Mouse (Mus musculus) midbrain, embryonic 14.5 days (tissue): ENCODE data around the gene Eya3. TPM values are rescaled to one million over a fixed set of nuclear protein-coding genes. Genes with fewer than 3 reads are reported as not detected.

Source experiments
- ATAC-seq: fragments of 200-750 bp; cut with Nextera tagmentation; 2 replicates; pipeline ENCODE4 v1.8.0; 2017; ENCODE audit warnings: moderate number of reproducible peaks, moderate library complexity; ENCODE audit not compliant: low FRiP score, low TSS enrichment
- DNase-seq: peaks from one replicate; pipeline ENCODE4 v3.0.0-alpha.2; 2015
- H3K27ac ChIP-seq: fragments of 300-500 bp; sonication (generic); replicated peaks from 2 replicates; pipeline ENCODE4 v1.5.1; 2014; ENCODE audit warnings: mild to moderate bottlenecking, low read depth, low read length, moderate library complexity
- H3K27me3 ChIP-seq: fragments of 300-500 bp; sonication (generic); 2 replicates; pipeline ENCODE4 v1.6.1; 2014; ENCODE audit warnings: low read length, control low read depth, mixed read lengths; ENCODE audit not compliant: control insufficient read depth, insufficient read depth
- H3K36me3 ChIP-seq: fragments of 300-500 bp; sonication (generic); 2 replicates; pipeline ENCODE4 v1.6.1; 2014; ENCODE audit warnings: low read length, control low read depth; ENCODE audit not compliant: control insufficient read depth, insufficient read depth
- H3K4me1 ChIP-seq: fragments of 300-500 bp; sonication (generic); 2 replicates; pipeline ENCODE4 v1.6.1; 2014; ENCODE audit warnings: mild to moderate bottlenecking, antibody characterized with exemption, low read length, control low read depth; ENCODE audit not compliant: control insufficient read depth, insufficient read depth
- H3K4me2 ChIP-seq: fragments of 300-500 bp; sonication (generic); 2 replicates; pipeline ENCODE4 v1.6.1; 2014; ENCODE audit warnings: mild to moderate bottlenecking, low read length, moderate library complexity
- H3K4me3 ChIP-seq: fragments of 300-500 bp; sonication (generic); replicated peaks from 2 replicates; pipeline ENCODE4 v1.5.1; 2014; ENCODE audit warnings: low read depth, low read length
- H3K9ac ChIP-seq: fragments of 300-500 bp; sonication (generic); replicated peaks from 2 replicates; pipeline ENCODE4 v1.6.1; 2014; ENCODE audit warnings: mild to moderate bottlenecking, low read length, moderate library complexity
- H3K9me3 ChIP-seq: fragments of 300-500 bp; sonication (generic); 2 replicates; pipeline ENCODE4 v1.6.1; 2016; ENCODE audit warnings: low read length, control low read depth, mixed read lengths; ENCODE audit not compliant: control insufficient read depth
- WGBS: fragments of 180-500 bp; shearing (Covaris S2); extraction: QIAGEN DNeasy Blood & Tissue Kit; methylation state at CpG from one replicate; pipeline ENCODE4 v1.1.7; 2014; 5-methylcytosine and 5-hydroxymethylcytosine counted together
- polyA plus RNA-seq: library from polyadenylated mRNA; unstranded; fragments of >200 nt; fragmentation: Nextera tagmentation; extraction: Ambion mirVana; gene quantifications from 2 replicates; pipeline ENCODE4 v1.2.1, GENCODE M21; 2014

Gene Eya3
- polyA plus RNA-seq, 1 experiment from 2014 or later: 15.7 TPM

GRCm38 (mm10) chr4:132605816-132606215 is 33.0 kb upstream of the Eya3 start:
- Histone ChIP-seq H3K4me3 (no peak overlapping the region), H3K27me3 (no peaks in the 10 kb centered on the region), H3K4me1 (no peaks in the 10 kb centered on the region), H3K4me2 (no peak overlapping the region), H3K36me3 (no peaks in the 10 kb centered on the region), H3K9me3 (no peaks in the 10 kb centered on the region), H3K27ac (no peak overlapping the region), H3K9ac (no peak overlapping the region)
- DNase-seq: no peak
- ATAC-seq: no peak
- WGBS: 85% methylated on average over 5 of the region's 5 CpGs

- no peak overlapping the region for H3K4me2 ChIP-seq
- no peaks in the 10 kb centered on the region for H3K4me1 ChIP-seq
- H3K27me3 ChIP-seq: no peaks in the 10 kb centered on the region
- ATAC-seq (no peak), DNase-seq (no peak)
- H3K4me3 ChIP-seq: no peak overlapping the region
- H3K9ac ChIP-seq: no peak overlapping the region
- no peaks in the 10 kb centered on the region for H3K9me3 ChIP-seq
- 56% methylated on average over 4 of the region's 4 CpGs for WGBS
- no peaks in the 10 kb centered on the region for H3K36me3 ChIP-seq
- no peak overlapping the region for H3K27ac ChIP-seq
These were observed 30.6 kb upstream of the Eya3 start for GRCm38 (mm10) chr4:132608147-132608546.

- H3K27me3 ChIP-seq: no peaks in the 10 kb centered on the region
- H3K9ac ChIP-seq: no peak overlapping the region
- 85% methylated on average over 3 of the region's 3 CpGs for WGBS
- DNase-seq (no peak), ATAC-seq (no peak)
- no peak overlapping the region for H3K4me2 ChIP-seq
- no peaks in the 10 kb centered on the region for H3K4me1 ChIP-seq
- H3K4me3 ChIP-seq: no peak overlapping the region
- H3K36me3 ChIP-seq: no peaks in the 10 kb centered on the region
- no peak overlapping the region for H3K27ac ChIP-seq
- H3K9me3 ChIP-seq: no peaks in the 10 kb centered on the region
These were observed 28.3 kb upstream of the Eya3 start for GRCm38 (mm10) chr4:132610301-132610984.

DNA sequence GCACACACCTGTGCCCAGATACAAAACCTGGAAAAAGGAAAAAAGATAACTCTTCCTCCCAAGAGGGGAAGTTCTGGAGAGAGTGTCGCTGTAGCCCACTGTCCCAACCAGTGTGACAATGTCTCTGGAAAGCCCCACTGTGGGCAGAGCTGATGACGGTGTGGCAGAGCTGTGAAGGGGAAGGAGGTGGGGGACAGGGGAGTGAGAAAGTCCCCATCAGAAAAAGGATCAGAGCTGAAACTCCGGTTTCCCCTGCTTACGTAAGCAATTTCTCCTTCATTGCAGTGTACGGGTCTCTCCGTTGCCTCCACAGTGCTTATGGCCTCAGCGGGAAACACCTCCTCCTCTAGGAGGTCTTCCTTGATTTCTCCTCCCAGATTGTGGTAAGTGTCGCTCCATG is 27.5 kb upstream of the Eya3 start:
- ATAC-seq (no peak), DNase-seq (no peak)
- Histone ChIP-seq H3K4me1 (no peaks in the 10 kb centered on the region), H3K9me3 (no peaks in the 10 kb centered on the region), H3K4me2 (no peak overlapping the region), H3K9ac (no peak overlapping the region), H3K36me3 (no peaks in the 10 kb centered on the region), H3K4me3 (no peak overlapping the region), H3K27me3 (no peaks in the 10 kb centered on the region), H3K27ac (no peak overlapping the region)
- WGBS: 85% methylated on average over 8 of the region's 8 CpGs

- H3K36me3 ChIP-seq: no peaks in the 10 kb centered on the region
- ATAC-seq: no peak
- H3K4me3 ChIP-seq: no peak overlapping the region
- no peak overlapping the region for H3K9ac ChIP-seq
- H3K27me3 ChIP-seq: no peaks in the 10 kb centered on the region
- no peaks in the 10 kb centered on the region for H3K9me3 ChIP-seq
- H3K27ac ChIP-seq: no peak overlapping the region
- H3K4me2 ChIP-seq: no peak overlapping the region
- no peak for DNase-seq
- H3K4me1 ChIP-seq: no peaks in the 10 kb centered on the region
- 90% methylated on average over 6 of the region's 6 CpGs for WGBS
These were observed 20.9 kb upstream of the Eya3 start for GRCm38 (mm10) chr4:132617873-132618272.

GRCm38 (mm10) chr4:132618850-132619375 is 19.9 kb upstream of the Eya3 start:
- no peak overlapping the region for H3K9ac ChIP-seq
- no peaks in the 10 kb centered on the region for H3K9me3 ChIP-seq
- no peaks in the 10 kb centered on the region for H3K36me3 ChIP-seq
- H3K27ac ChIP-seq: no peak overlapping the region
- no peak for ATAC-seq
- no peaks in the 10 kb centered on the region for H3K27me3 ChIP-seq
- no peak overlapping the region for H3K4me3 ChIP-seq
- H3K4me2 ChIP-seq: no peak overlapping the region
- no peak for DNase-seq
- 93% methylated on average over 10 of the region's 10 CpGs for WGBS
- H3K4me1 ChIP-seq: no peaks in the 10 kb centered on the region

GRCm38 (mm10) chr4:132620134-132620533 is 18.7 kb upstream of the Eya3 start:
- H3K36me3 ChIP-seq: no peaks in the 10 kb centered on the region
- H3K9ac ChIP-seq: no peak overlapping the region
- H3K27ac ChIP-seq: no peak overlapping the region
- H3K4me3 ChIP-seq: no peak overlapping the region
- no peaks in the 10 kb centered on the region for H3K9me3 ChIP-seq
- no peak overlapping the region for H3K4me2 ChIP-seq
- 86% methylated on average over 4 of the region's 4 CpGs for WGBS
- no peak for DNase-seq
- ATAC-seq: no peak
- no peaks in the 10 kb centered on the region for H3K27me3 ChIP-seq
- H3K4me1 ChIP-seq: no peaks in the 10 kb centered on the region

DNA sequence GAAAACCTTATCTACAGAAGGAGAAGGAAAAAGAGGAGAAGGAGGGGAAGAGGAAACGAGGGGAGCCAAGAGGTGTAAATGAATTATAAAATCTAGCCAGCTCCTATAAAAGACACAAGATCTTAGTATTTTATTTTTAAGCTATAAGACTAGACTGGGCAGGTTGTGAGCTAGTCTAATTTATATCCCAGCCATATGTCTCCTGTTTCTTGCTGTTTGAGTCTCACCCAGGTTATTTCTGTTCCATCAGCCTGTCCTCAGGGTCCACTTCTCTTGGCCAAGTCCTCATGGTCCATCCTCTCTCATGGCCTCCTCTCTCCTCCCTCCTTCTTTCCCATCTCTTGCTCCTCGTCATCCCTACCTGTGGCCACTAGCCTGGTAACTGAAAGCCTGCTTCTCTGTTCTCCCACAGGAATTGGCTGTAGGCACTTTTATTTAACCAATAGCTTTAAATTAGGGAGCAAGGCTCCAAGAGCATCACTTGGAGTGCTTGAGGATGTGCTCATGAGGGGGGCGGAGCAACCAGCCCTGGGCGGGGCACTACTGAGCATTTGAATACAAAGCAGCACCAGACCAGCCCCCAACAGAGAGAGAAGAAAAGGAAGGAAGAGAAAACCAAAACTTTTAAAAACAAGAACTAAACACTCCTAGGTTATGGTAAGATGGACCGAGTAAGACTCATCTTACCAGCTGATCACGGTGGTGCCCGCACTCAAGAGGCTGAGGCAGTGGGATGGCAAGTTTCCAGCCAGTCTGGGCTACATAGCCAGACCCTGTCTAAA is 17.3 kb upstream of the Eya3 start:
- H3K4me2 ChIP-seq: no peak overlapping the region
- 70% methylated on average over 7 of the region's 7 CpGs for WGBS
- no peak overlapping the region for H3K4me3 ChIP-seq
- ATAC-seq (no peak), DNase-seq (no peak)
- H3K27ac ChIP-seq: no peak overlapping the region
- no peaks in the 10 kb centered on the region for H3K4me1 ChIP-seq
- H3K36me3 ChIP-seq: no peaks in the 10 kb centered on the region
- no peaks in the 10 kb centered on the region for H3K9me3 ChIP-seq
- H3K27me3 ChIP-seq: no peaks in the 10 kb centered on the region
- H3K9ac ChIP-seq: no peak overlapping the region
